Mouse (Mus musculus): ENCODE results near the gene Qrich1.

Gene Qrich1

GRCm38 (mm10) chr9:108517253-108517930 lies 786 bp downstream of the Qrich1 start:
- TF ChIP-seq GATA4 (IDR thresholded peaks at IDR 0.05; ENCODE audit: insufficient replicate concordance, low read length): no peak

GRCm38 (mm10) chr9:108517931-108518332 lies 1.3 kb downstream of the Qrich1 start:
- TF ChIP-seq GATA4 (IDR thresholded peaks at IDR 0.05; ENCODE audit: insufficient replicate concordance, low read length): no peak

- TF ChIP-seq GATA4 (IDR thresholded peaks at IDR 0.05; ENCODE audit: insufficient replicate concordance, low read length): no peak
Observed at GRCm38 (mm10) chr9:108521604-108522003, 5.0 kb downstream of the Qrich1 start.

GRCm38 (mm10) chr9:108523341-108523740 lies 6.7 kb downstream of the Qrich1 start:
- no peak for TF ChIP-seq GATA4 (IDR thresholded peaks at IDR 0.05; ENCODE audit: insufficient replicate concordance, low read length)

GRCm38 (mm10) chr9:108525400-108525799 lies 8.8 kb downstream of the Qrich1 start:
- TF ChIP-seq GATA4 (IDR thresholded peaks at IDR 0.05; ENCODE audit: insufficient replicate concordance, low read length): no peak

- no peak for TF ChIP-seq GATA4 (IDR thresholded peaks at IDR 0.05; ENCODE audit: insufficient replicate concordance, low read length)
Observed at GRCm38 (mm10) chr9:108530954-108531353, 14.3 kb downstream of the Qrich1 start.

GRCm38 (mm10) chr9:108531496-108531895 lies 14.9 kb downstream of the Qrich1 start:
- no peak for TF ChIP-seq GATA4 (IDR thresholded peaks at IDR 0.05; ENCODE audit: insufficient replicate concordance, low read length)

GRCm38 (mm10) chr9:108540846-108541245 lies 24.2 kb downstream of the Qrich1 start:
- no peak for TF ChIP-seq GATA4 (IDR thresholded peaks at IDR 0.05; ENCODE audit: insufficient replicate concordance, low read length)

GRCm38 (mm10) chr9:108545986-108546385 lies 29.4 kb downstream of the Qrich1 start:
- no peak for TF ChIP-seq GATA4 (IDR thresholded peaks at IDR 0.05; ENCODE audit: insufficient replicate concordance, low read length)

GRCm38 (mm10) chr9:108546875-108547274 lies 30.3 kb downstream of the Qrich1 start:
- TF ChIP-seq GATA4 (IDR thresholded peaks at IDR 0.05; ENCODE audit: insufficient replicate concordance, low read length): peak; percentile 63; the same call in 1 of the 2 replicates

- TF ChIP-seq GATA4 (IDR thresholded peaks at IDR 0.05; ENCODE audit: insufficient replicate concordance, low read length): no peak
Observed at GRCm38 (mm10) chr9:108559169-108559568, 42.6 kb downstream of the Qrich1 start.

GRCm38 (mm10) chr9:108560227-108560841 lies 43.7 kb downstream of the Qrich1 start, which contains the start of gene Impdh2:
Impdh2 (plus strand) TSS chr9:108560286.
- TF ChIP-seq GATA4 (IDR thresholded peaks at IDR 0.05; ENCODE audit: insufficient replicate concordance, low read length): peak; percentile 29; the same call in 1 of the 2 replicates

GRCm38 (mm10) chr9:108563671-108564070 lies 47.1 kb downstream of the Qrich1 start:
- no peak for TF ChIP-seq GATA4 (IDR thresholded peaks at IDR 0.05; ENCODE audit: insufficient replicate concordance, low read length)

- TF ChIP-seq GATA4 (IDR thresholded peaks at IDR 0.05; ENCODE audit: insufficient replicate concordance, low read length): no peak
Observed at GRCm38 (mm10) chr9:108564131-108564530, 47.5 kb downstream of the Qrich1 start.

GRCm38 (mm10) chr9:108565881-108566814 lies 49.5 kb downstream of the Qrich1 start:
- no peak for TF ChIP-seq GATA4 (IDR thresholded peaks at IDR 0.05; ENCODE audit: insufficient replicate concordance, low read length)

Measured in liver, adult (tissue).